Mouse (Mus musculus) fat pad, adult 2 months (tissue): ENCODE measurements at regions not wholly inside any gene's neighbourhood (a gene's known extent, or its start where the extent isn't known, plus 50 kb on each side); places are given as distances from the start of the nearest gene placed in this dataset.

ENCODE experiments used
- DNase-seq: peaks from one replicate; pipeline ENCODE4 v3.0.0-alpha.2; 2011; ENCODE audit warnings: low read depth, low spot score; ENCODE audit errors: extremely low read depth

DNA sequence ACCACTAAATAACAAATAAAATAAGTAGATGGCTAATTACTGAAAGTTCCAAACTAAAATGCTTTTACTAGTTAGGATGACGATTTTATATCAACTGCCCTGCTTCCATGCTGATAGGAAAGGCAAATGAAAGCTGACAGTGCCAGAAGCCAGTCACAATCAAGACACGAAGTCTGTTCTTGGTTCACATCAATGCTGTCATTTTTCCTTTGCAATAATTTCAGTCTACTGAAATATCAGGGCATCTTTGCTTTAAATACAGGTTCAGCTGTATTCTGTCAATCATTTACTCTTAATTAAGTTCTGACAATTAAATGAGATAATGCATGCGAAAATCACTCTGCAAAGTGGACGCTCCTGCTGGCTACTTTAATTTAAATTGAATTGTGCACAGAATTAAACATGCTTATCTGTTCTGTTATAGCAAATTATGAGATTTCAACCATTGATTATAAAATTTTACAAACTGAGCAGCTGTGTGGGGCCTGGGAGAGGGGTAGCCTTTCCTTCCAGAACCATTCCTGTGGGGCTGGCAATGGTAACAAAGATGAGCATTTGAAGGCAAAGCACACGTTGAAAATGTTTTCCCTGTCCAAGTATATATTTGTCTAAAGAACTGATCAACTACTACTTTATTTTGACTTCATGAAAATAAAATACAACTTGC is 160.1 kb upstream of the Cttnbp2 start:
- no peak for DNase-seq

DNA sequence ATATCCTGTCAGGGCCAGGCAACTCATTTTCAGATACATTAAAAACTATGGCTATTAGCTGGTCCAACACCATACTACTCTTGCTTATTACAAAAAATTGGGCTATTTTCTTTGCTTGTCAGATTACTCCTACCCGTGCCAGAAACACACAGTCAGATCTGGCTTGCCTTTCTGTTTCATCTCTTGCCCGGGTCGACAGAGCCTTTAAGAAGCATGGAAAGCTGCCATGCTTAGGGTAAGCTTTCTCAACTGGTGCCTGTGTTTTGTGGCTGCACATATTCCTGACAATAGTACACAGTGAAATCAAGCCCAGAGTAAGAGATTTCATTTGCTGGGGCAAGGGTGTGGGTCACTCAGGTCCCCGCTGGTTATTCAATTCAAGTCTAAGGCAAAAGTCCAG is 162.5 kb upstream of the Cttnbp2 start:
- no peak for DNase-seq

DNA sequence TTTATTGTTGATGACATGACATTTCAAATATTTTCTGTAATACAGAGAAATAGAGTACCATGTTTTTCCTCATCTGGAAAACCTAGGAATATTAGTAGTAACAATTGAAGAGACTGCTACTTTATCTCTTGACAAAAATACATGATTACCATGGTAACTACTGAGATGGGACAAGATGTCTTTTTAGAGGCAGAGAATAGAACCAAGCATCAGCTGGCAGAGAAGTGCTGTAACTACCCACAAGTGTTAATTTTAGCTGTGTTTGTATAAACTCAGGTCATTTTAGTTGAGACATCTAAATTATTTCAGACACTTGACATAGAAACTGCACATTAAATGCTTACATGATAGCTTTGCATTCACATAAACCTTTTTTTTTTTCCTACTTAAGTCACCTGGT is 166.1 kb upstream of the Cttnbp2 start:
- DNase-seq, result no peak

DNA sequence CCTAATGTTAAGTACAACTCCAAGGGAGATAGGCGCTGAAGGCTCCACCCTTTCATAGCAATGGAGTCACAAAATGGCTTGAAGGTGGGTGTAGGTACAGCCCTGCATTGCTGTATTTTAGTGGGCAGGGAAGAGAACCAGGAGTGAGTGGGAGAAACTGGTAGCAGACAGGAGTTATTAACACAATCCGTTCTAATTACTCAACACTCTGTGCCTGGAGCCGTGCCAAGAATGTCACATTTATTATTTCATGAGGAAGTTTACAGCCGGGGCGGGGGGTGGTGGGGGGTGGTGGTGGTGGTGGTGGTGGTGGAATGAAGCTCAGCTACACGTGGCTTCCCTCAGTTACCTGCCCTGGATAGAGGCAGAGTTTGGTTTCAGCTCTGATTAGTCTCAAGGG is 166.3 kb upstream of the Lsm8 start:
- no peak for DNase-seq

DNA sequence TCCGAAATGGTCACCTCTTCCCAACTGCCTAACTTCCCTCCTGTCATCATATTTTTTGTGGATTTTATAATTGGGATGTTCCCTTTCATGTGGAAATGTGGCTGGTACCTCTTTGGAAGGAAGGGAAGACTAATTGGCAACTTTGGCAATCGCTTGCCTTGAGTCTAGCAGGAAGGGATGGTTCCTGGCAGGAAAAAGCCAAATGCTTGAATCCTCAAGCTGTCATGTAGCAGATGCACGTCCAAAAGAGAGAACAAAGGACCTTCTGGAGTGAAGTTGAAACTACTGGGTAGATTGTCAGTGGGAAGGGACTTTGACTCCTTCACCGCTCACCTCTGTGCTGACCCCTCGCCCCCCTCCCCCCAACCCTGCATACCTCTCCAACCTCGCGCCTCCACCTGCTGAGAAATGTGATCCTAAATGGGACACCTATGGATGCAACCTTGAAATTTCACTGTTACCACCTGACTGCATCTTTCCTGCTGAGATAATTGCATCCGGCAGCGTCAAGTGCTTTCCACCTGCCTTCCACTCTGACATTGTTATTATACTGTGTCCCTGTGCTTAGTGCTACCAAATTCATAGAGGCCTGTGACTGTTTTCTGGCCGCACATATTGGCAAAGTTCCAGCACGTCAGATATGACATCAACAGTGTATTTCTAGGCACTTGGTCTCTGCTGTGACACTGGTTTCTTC is 159.6 kb upstream of the Lsm8 start:
- no peak for DNase-seq

DNA sequence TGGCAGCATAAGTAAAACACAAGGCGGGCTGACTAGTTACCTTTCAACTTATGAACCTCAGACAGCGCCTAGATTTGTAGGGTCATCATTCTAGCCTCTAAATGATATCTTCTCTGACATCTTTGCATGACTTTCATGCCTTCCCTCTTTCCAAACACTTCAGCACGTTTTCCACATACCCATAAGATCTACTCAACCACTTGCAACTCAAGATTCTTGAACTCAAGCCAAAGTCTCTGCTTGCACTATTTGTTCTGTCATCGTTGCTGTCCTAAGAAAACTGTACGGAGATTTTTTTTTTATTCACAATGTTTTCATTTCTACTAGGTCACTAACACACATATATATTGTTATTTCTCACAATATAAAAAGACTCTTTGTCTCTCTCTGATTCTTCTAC is 150.8 kb upstream of the Lsm8 start:
- DNase-seq, result no peak

DNA sequence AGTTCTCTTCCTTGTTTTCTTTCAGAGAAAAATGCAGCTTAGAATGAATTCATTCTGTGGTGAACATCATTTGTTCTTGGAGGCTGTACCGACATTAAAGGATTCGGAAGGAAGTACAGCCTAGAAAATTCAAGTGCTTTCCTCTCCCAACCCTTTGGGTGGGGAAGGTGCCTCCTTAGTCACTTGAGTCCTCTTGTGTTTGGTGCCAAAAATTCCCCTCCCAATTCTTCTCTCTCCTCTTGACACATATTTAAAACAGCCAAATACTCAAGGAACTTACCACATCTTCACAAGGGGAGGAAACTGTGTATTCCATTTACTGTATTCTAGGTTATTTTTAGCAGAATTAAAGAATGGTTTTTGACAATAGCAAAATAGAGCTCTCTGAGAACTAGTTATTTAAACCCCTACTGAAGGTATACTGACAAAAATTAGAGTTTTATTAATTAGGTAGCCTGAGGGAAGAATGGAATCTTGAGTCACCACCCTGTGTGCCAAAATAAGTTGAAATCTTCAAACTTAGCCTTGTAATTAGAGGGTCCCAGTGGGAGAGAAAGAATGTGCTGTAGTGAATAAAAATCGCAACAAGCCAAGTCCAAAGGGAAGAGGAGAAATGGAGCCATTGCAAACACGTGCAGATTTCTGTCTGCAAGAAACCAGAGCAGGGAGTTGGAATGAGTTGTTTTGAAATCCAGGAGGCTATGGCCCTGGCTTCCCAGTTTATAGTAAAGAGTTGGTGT is 149.2 kb upstream of the Lsm8 start:
- no peak for DNase-seq

DNA sequence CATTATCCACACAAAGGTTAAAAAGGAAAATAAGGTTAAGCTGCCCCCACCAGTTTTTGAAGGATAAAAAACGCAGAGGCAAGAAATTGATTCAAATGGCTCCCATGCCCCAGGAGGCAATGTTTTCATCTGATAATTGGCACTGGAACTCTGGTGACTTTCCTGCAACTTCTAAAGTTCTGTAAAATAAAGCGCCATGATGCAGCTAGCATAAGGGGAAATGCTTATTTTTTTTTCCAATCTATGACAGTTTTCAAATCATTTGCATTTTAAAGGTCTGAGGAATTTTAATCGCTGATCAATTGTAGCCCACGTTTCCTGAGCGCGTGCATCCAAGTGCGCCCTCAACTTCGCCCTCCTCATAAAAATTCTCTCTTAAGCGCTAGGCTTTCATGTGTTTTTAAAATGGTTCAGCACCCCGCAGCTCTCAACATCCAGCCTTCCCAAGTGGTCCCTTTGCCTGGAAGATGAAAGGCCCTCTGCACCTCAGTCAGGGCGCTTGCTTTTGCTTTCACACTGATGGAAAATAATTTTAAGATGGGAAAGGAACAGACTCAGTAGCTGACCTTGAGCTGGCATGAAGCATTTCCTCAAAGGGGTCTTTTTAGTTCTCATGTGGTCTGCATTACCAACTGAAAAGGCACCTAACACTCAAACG is 148.5 kb upstream of the Lsm8 start:
- DNase-seq, result no peak

DNA sequence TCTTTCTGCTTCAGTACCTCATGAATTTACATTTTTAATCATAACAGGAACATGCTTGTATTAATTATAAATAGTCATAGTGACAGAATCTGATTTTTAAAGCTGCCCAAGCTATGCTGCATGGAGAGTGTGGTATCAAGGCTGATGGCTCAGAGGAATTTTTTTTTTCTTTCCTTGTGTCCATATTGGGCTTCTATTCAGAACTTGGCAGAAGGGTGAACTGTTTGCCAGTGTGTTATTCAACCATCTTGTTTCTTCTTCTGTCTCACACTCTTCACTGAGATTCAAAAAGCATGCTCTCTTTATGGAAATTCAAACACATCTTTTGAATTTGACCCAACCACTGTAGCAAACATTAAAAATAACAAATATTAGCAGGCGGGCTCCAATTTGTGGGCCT is 137.6 kb upstream of the Lsm8 start:
- DNase-seq, result no peak

DNA sequence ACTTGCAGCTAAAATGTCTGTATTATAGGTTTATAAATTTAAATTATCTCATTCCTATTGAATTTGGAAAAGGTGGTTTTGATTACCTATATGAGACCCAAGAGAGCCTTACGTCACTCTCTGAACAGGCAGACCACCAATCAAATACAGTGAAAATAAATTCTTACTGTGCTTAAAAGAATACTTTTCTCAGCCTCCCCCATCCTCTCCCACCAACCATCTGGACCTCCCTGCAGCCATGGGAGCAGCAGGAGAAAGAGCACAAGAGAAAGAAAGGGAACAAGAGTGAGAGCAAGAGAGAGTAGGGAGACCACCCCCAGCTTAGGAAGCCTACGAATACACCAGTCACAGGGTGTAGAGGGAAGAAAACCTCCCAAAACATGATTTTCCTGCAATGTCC is 99.5 kb upstream of the Lsm8 start:
- no peak for DNase-seq

DNA sequence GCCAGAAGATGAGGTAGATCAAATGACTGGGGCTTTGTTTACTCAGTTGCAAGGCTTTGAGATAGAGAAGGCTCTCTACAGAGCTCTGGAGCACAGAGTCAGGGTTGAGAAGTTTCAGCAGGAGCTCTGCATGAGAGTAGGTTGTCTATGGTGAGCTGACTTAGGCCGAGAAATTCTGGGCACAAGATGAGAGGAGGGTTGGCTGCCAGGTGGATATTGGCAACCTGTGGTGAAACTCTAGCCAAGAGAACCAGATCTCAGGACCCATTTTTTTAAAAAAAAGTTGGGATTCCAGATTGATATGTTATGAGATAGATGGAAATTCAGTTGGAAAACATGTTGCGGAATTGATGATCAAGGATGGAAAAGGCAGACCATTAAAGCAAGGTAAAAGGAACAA is 83.8 kb upstream of the Lsm8 start:
- DNase-seq, result no peak

DNA sequence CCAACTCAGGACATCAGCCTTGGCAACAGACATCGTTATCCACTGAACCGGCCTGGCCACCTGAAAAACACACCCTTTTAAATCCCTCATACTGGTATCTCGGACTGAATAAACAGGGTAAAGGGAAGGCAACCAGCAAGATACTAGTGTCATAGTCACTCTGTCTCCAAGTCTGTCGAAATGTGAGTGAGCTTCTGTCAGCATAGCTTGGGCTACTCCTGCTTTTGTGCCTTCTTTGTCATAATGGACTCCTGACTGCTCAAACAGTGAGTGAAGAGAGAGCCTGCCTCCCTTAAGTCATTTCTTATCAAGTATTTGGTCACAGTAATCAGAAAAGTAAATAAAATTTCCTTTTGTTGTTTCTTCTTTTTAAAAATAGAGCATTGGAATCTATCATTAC is 53.0 kb upstream of the Lsm8 start:
- no peak for DNase-seq

DNA sequence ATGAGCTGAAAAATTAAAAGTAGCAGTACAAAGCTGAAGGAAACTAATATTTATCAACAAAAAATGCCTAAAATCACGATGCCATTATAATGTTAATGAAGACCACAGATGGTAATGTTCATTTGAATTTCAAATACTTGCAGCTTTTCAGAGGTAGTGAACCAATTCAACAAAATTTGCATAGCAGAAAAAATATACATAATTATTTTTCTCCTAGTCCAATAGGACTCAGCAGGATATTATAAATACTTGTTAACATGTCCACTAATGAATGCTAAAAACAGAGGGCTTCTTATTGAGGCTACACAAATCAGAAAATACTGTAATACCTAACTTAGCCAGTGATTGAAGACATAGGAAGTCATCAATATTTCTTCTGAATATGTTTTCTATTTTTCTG is 52.5 kb upstream of the Lsm8 start:
- no peak for DNase-seq

DNA sequence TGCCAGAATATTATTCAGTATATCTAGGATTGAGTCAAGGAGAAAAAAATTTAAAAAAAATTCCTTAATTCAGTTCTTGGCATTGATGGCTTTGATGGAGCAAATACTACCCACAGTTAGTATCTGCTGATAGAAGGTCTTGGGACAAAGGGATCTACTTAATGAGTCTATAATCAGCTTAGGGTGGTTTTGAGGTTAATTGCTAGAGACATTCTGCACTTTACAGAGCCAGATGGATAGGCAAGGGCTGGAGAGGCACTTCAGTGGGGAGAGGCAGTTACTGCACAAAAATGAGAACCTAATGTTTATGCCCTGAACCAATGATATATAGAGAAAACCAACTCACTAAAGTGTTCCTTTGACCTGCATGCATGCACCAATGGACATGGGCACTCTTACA is 51.8 kb upstream of the Lsm8 start:
- DNase-seq, result no peak
